Mouse (Mus musculus): ENCODE measurements around the gene Ran. TPM values are rescaled to one million over a fixed set of nuclear protein-coding genes. Genes with fewer than 3 reads are reported as not detected.

Ran gene
- polyA plus RNA-seq, 1 experiment from 2014 or later, result 579 TPM

DNA sequence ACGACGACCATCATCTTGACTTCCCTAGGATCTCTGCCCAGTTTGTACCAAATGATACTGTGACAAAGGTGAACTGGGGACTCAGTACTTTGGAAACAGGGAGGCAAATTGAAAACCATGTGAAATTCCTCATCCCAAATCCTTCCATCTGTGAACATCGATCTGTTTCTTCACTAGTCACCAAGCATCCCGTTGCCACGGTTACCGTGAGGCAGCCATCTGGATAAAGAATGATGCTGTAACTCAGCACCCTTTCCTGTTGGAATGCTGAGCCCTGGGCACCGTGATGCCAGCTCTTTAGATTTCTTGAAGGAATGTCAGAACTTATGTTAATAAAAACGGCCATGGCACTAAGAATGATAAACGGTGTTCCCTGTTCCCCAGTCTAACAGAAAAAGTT lies 29.5 kb downstream of the Ran start:
- H3K36me3 ChIP-seq, result no peaks in the 10 kb centered on the region
- H3K4me1 ChIP-seq, result no peaks in the 10 kb centered on the region
- H3K4me2 ChIP-seq (replicated peaks), result no peak overlapping the region
- H3K27ac ChIP-seq, result no peak overlapping the region
- 73% methylated on average over 9 of the region's 9 CpGs for WGBS
- no peak overlapping the region for H3K4me3 ChIP-seq
- ATAC-seq (ENCODE audit: low FRiP score, low read depth), result no peak
- H3K9me3 ChIP-seq, result no peaks in the 10 kb centered on the region
- H3K27me3 ChIP-seq, result no peaks in the 10 kb centered on the region
- H3K9ac ChIP-seq, result no peak overlapping the region

DNA sequence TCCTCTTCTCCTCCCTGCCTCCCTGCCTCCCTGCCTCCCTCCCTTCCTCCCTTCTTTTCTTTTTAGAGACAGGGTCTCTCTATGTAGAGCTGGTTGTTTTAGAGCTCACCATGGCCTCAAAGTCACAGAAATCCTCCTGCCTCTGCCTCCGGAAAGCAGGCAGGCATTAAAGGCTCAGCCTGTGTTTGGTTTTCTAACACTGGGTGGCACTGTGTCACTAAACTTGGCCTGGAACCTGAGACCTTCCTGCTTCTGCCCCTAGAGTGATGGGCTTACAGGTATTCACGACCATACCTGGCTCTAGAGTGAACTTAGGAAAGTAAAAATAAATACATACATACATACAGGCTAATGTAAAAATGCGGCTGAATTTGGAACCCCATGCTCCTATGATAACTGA lies 32.0 kb downstream of the Ran start:
- H3K9ac ChIP-seq, result no peak overlapping the region
- 77% methylated on average over 3 of the region's 3 CpGs for WGBS
- no peak for ATAC-seq (ENCODE audit: low FRiP score, low read depth)

DNA sequence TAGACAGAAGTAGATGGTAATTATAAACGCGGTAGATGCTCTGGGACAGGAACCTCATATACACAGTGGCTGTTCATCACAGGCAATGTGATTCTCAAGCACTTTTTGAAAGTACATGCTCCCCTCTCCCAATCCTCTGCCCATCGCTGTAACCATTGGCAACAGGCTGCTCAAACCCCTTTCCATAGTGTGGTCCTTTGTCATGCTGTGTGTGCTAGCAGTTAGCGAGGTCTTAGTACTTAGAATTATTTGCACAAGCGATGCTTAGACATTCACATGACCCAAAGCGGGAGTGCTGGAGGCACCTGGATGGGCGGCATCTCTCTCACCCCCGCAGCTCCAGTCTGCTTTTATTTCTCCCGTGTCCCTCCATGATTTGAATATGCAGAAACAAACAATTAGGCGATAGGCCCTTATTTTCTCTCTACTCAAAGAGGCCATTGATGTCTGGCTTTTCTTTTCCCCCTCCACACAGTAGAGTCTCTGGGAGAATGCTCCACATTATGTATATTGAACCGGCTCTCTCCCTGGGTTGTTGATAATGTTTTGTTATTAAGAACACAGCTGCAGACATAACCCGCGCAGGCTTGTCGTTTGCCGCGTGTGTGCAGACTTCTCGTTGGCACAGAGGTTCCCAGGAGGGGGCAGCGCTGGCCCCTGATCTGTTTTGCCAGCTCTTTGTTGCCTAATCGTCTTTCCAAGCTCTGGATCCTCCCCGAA lies 32.9 kb downstream of the Ran start:
- no peak overlapping the region for H3K4me2 ChIP-seq (replicated peaks)
- no peak overlapping the region for H3K4me3 ChIP-seq
- no peaks in the 10 kb centered on the region for H3K36me3 ChIP-seq
- ATAC-seq (ENCODE audit: low FRiP score, low read depth), result no peak
- H3K9me3 ChIP-seq, result no peaks in the 10 kb centered on the region
- H3K27ac ChIP-seq, result no peak overlapping the region
- H3K9ac ChIP-seq, result no peak overlapping the region
- no peaks in the 10 kb centered on the region for H3K4me1 ChIP-seq
- WGBS, result 36% methylated on average over 20 of the region's 20 CpGs
- H3K27me3 ChIP-seq, result no peaks in the 10 kb centered on the region; the same call in 1 of the 2 replicates

More for the DNA sequence above, 32.0 kb downstream of the Ran start:
- Histone ChIP-seq H3K36me3 (no peaks in the 10 kb centered on the region), H3K4me1 (no peaks in the 10 kb centered on the region), H3K4me3 (no peak overlapping the region), H3K27me3 (no peaks in the 10 kb centered on the region), H3K27ac (no peak overlapping the region), H3K9me3 (no peaks in the 10 kb centered on the region), H3K4me2 (replicated peaks) (no peak overlapping the region)

DNA sequence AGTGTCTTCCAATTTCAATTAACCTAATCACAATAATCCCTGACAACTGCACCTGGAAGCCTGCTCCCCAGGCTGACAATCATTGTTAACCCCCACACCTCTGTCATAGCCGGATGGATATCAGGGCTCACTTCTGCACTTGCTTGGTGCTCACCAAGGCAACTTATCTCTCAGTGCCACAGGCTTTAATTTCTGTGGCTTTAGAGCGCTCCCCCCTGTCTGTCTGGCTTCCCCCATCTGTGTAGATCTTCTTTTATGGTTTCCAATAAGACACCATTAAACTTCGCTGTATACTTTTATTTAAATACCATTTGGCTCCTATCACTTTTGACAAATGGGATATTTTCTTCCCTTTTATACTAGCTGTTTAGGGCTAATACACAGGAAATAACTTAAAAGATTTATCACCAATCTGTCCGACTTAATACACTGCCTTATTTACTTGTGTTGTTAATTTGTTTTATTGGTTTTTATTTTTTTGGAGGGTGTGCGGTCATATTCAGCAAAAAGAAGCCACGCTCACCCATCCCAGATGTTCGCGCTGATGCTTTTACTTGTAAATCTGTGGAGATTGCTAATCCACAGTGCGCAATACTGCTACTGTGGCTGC lies 34.9 kb downstream of the Ran start:
- Histone ChIP-seq H3K4me2 (replicated peaks) (no peak overlapping the region), H3K36me3 (no peaks in the 10 kb centered on the region), H3K27ac (no peak overlapping the region), H3K4me1 (no peaks in the 10 kb centered on the region), H3K4me3 (no peak overlapping the region), H3K9me3 (no peaks in the 10 kb centered on the region), H3K9ac (no peak overlapping the region), H3K27me3 (no peaks in the 10 kb centered on the region; the same call in none of the 2 replicates)
- ATAC-seq (ENCODE audit: low FRiP score, low read depth), result no peak
- 68% methylated on average over 9 of the region's 9 CpGs for WGBS

DNA sequence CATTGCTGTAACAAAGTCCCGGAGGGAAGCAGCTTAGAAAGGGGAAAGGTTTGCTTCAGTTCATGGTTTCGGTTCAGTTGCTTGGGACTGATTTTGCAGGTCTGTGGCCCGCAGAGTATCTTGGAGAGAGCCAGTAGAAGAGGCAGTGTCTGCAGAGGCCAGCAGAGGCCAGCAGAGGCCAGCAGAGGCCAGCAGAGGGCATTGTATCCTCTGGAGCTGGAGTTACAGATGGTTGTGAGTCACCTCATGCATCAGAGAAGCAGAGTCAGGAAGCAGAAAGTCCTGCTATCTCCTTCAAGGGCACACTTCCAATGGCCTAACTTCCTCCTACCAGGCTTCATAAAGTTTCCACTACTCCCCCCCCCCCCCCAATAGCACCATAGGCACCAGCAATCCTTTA lies 39.2 kb downstream of the Ran start:
- Histone ChIP-seq H3K27me3 (peaks cover 16% of the 10 kb centered on the region), H3K9me3 (no peaks in the 10 kb centered on the region), H3K4me3 (no peak overlapping the region), H3K9ac (no peak overlapping the region), H3K27ac (no peak overlapping the region), H3K36me3 (no peaks in the 10 kb centered on the region), H3K4me1 (peaks cover 5% of the 10 kb centered on the region), H3K4me2 (replicated peaks) (no peak overlapping the region)
- ATAC-seq (ENCODE audit: low FRiP score, low read depth), result no peak
- 82% methylated on average over 3 of the region's 3 CpGs for WGBS

DNA sequence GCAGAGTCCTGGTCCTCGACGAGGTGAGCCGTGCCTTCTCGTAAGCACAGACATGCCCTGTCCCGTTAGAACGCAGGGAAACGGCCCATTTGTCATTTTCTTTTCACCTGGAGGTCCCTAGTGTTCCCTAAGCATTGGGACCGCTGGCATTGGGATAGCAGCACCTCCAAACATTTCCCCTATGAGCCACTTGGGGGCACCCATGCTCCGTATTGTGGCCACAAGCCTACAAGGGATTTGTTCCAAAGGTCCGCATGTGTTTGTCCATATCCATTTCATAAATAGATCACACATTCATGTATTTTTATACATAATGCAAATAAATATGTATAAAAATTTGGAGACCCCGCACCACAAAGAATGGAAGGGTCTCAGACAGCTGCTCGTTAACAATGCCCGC lies 41.7 kb downstream of the Ran start:
- Histone ChIP-seq H3K36me3 (no peaks in the 10 kb centered on the region), H3K27ac (no peak overlapping the region), H3K27me3 (peaks cover 16% of the 10 kb centered on the region), H3K4me1 (peaks cover 5% of the 10 kb centered on the region), H3K9me3 (no peaks in the 10 kb centered on the region), H3K4me3 (no peak overlapping the region), H3K4me2 (replicated peaks) (no peak overlapping the region), H3K9ac (no peak overlapping the region)
- WGBS, result 22% methylated on average over 13 of the region's 13 CpGs
- ATAC-seq (ENCODE audit: low FRiP score, low read depth), result no peak

DNA sequence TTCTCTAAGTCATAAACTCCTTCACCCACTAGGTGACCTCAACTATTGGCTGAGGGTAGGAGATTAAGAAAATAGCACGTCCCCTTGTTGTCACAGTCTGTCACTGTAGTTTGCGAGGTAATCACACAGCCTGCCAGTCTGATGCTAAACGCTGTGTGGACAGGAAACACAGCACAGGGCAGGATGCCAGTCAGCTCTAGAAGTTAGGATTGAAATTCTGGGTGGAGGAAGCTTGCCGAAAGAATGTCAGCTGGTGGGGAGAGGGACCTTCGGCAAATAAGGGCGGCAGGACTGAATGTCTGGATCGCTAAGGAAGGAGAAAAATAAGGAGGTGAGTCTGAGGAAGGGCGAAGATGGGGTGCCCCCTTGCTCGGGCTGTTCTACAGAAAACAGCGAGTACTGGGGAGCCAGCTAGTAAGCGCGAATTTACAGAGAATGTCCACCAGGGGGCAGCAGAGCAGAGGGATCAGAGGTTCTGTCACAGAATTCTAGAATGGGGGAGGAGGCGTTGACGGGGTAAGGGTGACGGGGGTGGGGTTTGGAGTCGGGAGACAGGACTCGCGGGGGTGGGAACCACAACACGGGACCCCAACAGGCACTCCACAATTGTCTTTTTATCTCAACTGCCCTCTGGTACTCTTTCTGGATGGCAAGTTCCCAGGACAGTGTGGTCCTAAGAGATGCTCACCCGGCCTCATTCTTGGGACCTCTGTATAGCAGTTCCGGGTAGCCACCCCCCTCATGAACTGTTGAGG lies 43.3 kb downstream of the Ran start:
- ATAC-seq (ENCODE audit: low FRiP score, low read depth), result 0 out of 2 replicates have a peak, but pooled peaks have one; percentile 28
- 12% methylated on average over 21 of the region's 21 CpGs for WGBS
- no peaks in the 10 kb centered on the region for H3K36me3 ChIP-seq
- no peak overlapping the region for H3K27ac ChIP-seq
- H3K4me3 ChIP-seq, result peak overlapping the region; percentile 33
- peak overlapping the region; percentile 60 for H3K4me2 ChIP-seq (replicated peaks)
- H3K9ac ChIP-seq, result no peak overlapping the region
- peaks cover 7% of the 10 kb centered on the region for H3K4me1 ChIP-seq
- H3K27me3 ChIP-seq, result peaks cover 16% of the 10 kb centered on the region
- no peaks in the 10 kb centered on the region for H3K9me3 ChIP-seq

DNA sequence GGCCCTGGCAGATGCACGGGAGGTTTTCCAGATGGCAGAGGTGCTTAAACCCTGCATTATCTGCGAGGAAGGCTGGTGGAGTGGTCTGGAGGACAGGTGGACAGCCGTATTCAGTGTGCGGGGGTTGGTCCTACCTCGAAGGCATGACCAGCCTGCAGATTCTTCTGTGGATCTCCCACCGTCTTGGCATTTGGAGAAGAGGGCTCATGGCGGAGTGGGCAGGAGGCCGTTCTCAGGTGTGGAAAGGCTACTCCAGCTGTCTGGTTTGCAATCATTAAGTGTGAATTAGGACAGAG lies 43.9 kb downstream of the Ran start:
- Histone ChIP-seq H3K9ac (no peak overlapping the region), H3K9me3 (no peaks in the 10 kb centered on the region), H3K27ac (no peak overlapping the region), H3K4me1 (peaks cover 7% of the 10 kb centered on the region), H3K36me3 (no peaks in the 10 kb centered on the region), H3K27me3 (peaks cover 16% of the 10 kb centered on the region), H3K4me3 (peak overlapping the region; percentile 33), H3K4me2 (replicated peaks) (peak overlapping the region; percentile 60)
- 35% methylated on average over 8 of the region's 8 CpGs for WGBS
- no peak for ATAC-seq (ENCODE audit: low FRiP score, low read depth)

DNA sequence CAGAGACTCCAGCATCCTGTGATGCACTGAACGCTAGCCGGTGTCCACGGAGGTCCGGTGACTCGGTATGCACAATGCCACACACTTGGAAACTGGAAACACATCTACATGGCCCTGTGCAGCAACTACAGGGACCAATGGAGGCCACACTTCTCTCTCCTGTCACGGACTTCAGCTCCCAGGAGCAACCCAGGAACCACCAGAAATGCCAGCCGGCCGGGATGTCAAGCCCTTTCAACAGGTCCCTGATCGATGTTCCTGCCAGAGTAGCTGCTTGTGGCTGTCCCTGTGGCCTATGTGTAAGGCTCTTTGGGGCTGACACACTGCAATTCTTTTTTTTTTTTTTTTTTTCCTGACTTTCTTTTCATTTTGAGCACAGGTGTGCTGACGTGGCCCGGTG lies 44.3 kb downstream of the Ran start:
- no peak overlapping the region for H3K27ac ChIP-seq
- H3K9me3 ChIP-seq, result no peaks in the 10 kb centered on the region
- ATAC-seq (ENCODE audit: low FRiP score, low read depth), result no peak
- peaks cover 7% of the 10 kb centered on the region for H3K4me1 ChIP-seq
- H3K4me3 ChIP-seq, result no peak overlapping the region
- 70% methylated on average over 11 of the region's 11 CpGs for WGBS
- H3K9ac ChIP-seq, result no peak overlapping the region
- H3K36me3 ChIP-seq, result no peaks in the 10 kb centered on the region
- no peak overlapping the region for H3K4me2 ChIP-seq (replicated peaks)
- H3K27me3 ChIP-seq, result peaks cover 16% of the 10 kb centered on the region

DNA sequence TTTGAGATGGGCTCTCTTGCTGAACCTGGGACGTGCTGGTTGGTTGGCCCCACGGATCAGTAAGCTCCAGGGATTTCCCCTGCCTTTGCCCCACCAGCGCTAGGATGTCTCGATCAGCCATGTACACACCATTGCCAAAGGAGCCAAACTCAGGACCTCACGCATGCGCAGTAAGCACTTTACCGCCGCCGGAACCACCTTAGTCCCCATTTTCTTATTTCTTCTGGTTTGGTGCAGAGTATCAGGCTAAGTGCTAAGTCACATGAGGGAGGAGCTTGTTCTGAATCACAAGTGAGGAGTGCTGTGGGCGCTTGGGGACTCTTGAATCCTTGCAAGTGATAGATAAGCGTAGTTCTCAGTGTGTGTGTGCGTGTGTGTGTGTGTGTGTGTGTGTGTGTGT lies 45.4 kb downstream of the Ran start:
- Histone ChIP-seq H3K27ac (no peak overlapping the region), H3K36me3 (no peaks in the 10 kb centered on the region), H3K4me1 (peaks cover 7% of the 10 kb centered on the region), H3K4me2 (replicated peaks) (no peak overlapping the region), H3K9me3 (no peaks in the 10 kb centered on the region), H3K27me3 (peaks cover 16% of the 10 kb centered on the region), H3K9ac (no peak overlapping the region), H3K4me3 (no peak overlapping the region)
- ATAC-seq (ENCODE audit: low FRiP score, low read depth), result no peak
- WGBS, result 80% methylated on average over 12 of the region's 12 CpGs

DNA sequence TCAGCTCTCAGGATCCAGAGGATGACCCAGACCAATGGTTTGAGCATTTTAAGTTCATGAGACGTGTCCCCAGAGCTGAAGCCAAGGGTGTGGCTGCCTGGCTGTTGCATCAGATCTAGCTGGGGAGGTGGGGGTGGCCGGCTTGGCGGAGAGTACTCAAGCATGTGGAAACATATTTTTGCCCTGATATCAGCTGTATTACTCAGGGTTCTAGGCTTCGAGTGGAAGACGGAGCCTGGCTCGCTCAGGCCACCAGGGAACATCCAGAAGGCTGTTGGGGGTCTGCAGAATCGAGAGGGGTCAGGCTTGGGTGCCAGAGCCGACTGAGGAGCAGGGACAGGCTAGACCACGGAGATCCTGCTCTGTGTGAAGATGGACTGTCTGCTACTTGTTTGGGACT lies 46.1 kb downstream of the Ran start:
- Histone ChIP-seq H3K36me3 (no peaks in the 10 kb centered on the region), H3K4me1 (peaks cover 7% of the 10 kb centered on the region), H3K27me3 (peaks cover 14% of the 10 kb centered on the region), H3K9me3 (no peaks in the 10 kb centered on the region), H3K27ac (no peak overlapping the region), H3K9ac (no peak overlapping the region), H3K4me2 (replicated peaks) (no peak overlapping the region), H3K4me3 (no peak overlapping the region)
- ATAC-seq (ENCODE audit: low FRiP score, low read depth), result no peak
- 77% methylated on average over 9 of the region's 9 CpGs for WGBS

DNA sequence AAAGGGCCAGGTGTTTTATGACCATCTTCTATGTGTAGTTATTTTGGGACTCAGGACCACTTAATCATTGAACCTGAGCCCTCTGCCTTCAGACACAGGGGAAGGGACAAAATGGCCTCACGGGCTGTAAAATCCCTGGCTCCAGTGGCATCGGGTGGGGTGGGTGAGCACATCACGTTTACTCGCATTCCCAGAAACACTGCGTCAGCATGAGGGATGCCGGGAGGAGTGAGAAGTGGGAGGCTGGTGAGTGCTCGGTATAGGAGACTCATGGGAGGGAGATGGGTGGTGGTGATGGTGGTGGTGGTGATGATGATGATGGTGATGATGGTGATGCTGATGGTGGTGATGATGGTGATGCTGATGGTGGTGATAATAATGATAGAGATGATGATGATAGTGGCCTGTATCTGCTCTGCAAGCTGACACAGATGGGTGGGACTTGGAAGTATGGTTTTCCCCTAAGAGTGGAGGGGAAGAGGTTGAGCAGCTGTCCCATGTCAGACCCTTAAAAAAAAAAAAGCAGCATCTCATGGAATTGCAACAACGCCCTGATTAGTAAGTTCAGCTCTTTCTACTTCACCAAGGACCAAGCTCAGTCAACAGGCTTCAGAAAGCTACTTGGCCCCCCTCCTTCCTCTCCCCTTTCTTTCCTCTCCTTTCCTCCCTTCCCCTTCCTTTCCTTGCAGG lies 46.8 kb downstream of the Ran start:
- peaks cover 9% of the 10 kb centered on the region; the same call in 1 of the 2 replicates for H3K27me3 ChIP-seq
- no peaks in the 10 kb centered on the region for H3K36me3 ChIP-seq
- 80% methylated on average over 8 of the region's 8 CpGs for WGBS
- H3K9ac ChIP-seq, result no peak overlapping the region
- no peak overlapping the region for H3K27ac ChIP-seq
- H3K4me2 ChIP-seq (replicated peaks), result no peak overlapping the region
- ATAC-seq (ENCODE audit: low FRiP score, low read depth), result no peak
- H3K9me3 ChIP-seq, result no peaks in the 10 kb centered on the region
- no peak overlapping the region for H3K4me3 ChIP-seq
- peaks cover 7% of the 10 kb centered on the region for H3K4me1 ChIP-seq

All from limb, embryonic 13.5 days (tissue).